Mouse (Mus musculus): ENCODE measurements around the gene Mib2.

Gene Mib2

GRCm38 (mm10) chr4:155630267-155630666 is 38.7 kb downstream of the Mib2 start:
- no peak for ATAC-seq (ENCODE audit: insufficient number of reproducible peaks, low FRiP score, low TSS enrichment)

GRCm38 (mm10) chr4:155624338-155625291 is 44.4 kb downstream of the Mib2 start, which contains the start of gene Cdk11b:
TSS of gene Cdk11b (plus strand) at chr4:155624854.
- peak; percentile 98 for ATAC-seq (ENCODE audit: insufficient number of reproducible peaks, low FRiP score, low TSS enrichment)

- ATAC-seq (ENCODE audit: insufficient number of reproducible peaks, low FRiP score, low TSS enrichment) = no peak
Measured at GRCm38 (mm10) chr4:155618321-155618720, 50.7 kb downstream of the Mib2 start.

GRCm38 (mm10) chr4:155613264-155613663 is 55.7 kb downstream of the Mib2 start:
- ATAC-seq (ENCODE audit: insufficient number of reproducible peaks, low FRiP score, low TSS enrichment) = no peak

- ATAC-seq (ENCODE audit: insufficient number of reproducible peaks, low FRiP score, low TSS enrichment) = no peak
Measured at GRCm38 (mm10) chr4:155611860-155612259, 57.1 kb downstream of the Mib2 start.

- ATAC-seq (ENCODE audit: insufficient number of reproducible peaks, low FRiP score, low TSS enrichment) = no peak
Measured at GRCm38 (mm10) chr4:155606825-155607224, 62.2 kb downstream of the Mib2 start.

GRCm38 (mm10) chr4:155605132-155605531 is 63.9 kb downstream of the Mib2 start:
- no peak for ATAC-seq (ENCODE audit: insufficient number of reproducible peaks, low FRiP score, low TSS enrichment)

Data from cerebellum, adult (tissue).